Comparison of ENCODE assay signal across 8 mouse cellular contexts in the genomic region with DNA sequence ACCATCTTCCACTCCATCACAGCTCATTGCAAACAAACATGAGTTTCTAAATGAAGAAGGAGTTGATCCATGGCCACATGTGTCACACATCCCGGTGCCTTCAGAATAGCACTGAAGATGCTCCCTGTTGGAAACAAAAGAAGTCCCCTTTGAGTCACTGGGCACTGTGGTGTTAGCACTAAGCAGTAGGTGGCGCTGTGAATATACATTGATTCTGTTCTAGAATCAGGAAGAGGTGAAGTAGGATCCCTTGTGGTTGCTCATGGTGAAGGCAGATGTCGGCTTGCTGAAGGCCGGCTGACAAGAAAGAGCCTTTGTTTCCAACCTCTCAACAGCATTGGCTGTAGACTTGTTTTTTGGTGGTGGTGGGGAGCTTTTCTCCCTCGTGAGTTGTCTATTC.
DNase-seq lines count a peak whose midpoint lies in the region; ATAC-seq and TF ChIP-seq lines count a peak whose summit lies in the region.

No protein-coding gene starts in this region.

- 17% methylated on average over 5 of the region's 5 CpGs for WGBS in midbrain, embryonic 11.5 days
- 18% methylated on average over 5 of the region's 5 CpGs for WGBS in midbrain, embryonic 16.5 days
- 31% methylated on average over 5 of the region's 5 CpGs for WGBS in limb, embryonic 14.5 days

- DNase-seq in cerebellum, postnatal 36 days = no peak
- peak; percentile 91 for DNase-seq in midbrain, embryonic 11.5 days (ENCODE audit: low spot score, missing footprints)
- peak; percentile 53 for DNase-seq in brain, embryonic 14.5 days (ENCODE audit: low read depth)
- DNase-seq in hindlimb bud, embryonic 11.5 days (ENCODE audit: extremely low spot score, low read depth, low spot score) = peak; percentile 44
- DNase-seq in limb, embryonic 14.5 days (ENCODE audit: low spot score) = peak; percentile 51
- peak; percentile 30 for DNase-seq in splenic B cell, adult 2 months (ENCODE audit: low read depth, low spot score)

- H3K4me2 ChIP-seq in midbrain, embryonic 11.5 days = no peak overlapping the region
- no peak overlapping the region for H3K4me2 ChIP-seq in midbrain, embryonic 16.5 days (ENCODE audit: low read length)
- no peak overlapping the region for H3K4me2 ChIP-seq in limb, embryonic 14.5 days (replicated peaks; ENCODE audit: low read depth, low read length, severe bottlenecking)

- no peak for TF ChIP-seq POLR2A in brain, embryonic 14.5 days (IDR thresholded peaks at IDR 0.05; ENCODE audit: borderline replicate concordance, extremely low read depth, insufficient read depth, insufficient read length, poor library complexity, severe bottlenecking)
- TF ChIP-seq POLR2A in limb, embryonic 14.5 days (IDR thresholded peaks at IDR 0.05; ENCODE audit: borderline replicate concordance, extremely low read depth, insufficient read depth, insufficient read length) = no peak

- H3K9ac ChIP-seq in midbrain, embryonic 11.5 days (ENCODE audit: low read length) = no peak overlapping the region
- H3K9ac ChIP-seq in midbrain, embryonic 16.5 days (ENCODE audit: low read depth, low read length) = no peak overlapping the region
- H3K9ac ChIP-seq in limb, embryonic 14.5 days (ENCODE audit: low read depth, low read length, severe bottlenecking) = no peak overlapping the region

- H3K36me3 ChIP-seq in midbrain, embryonic 11.5 days (ENCODE audit: control insufficient read depth, insufficient read depth, low read length) = no peaks in the 10 kb centered on the region
- H3K36me3 ChIP-seq in midbrain, embryonic 16.5 days (ENCODE audit: control insufficient read depth, insufficient read depth, low read length) = no peaks in the 10 kb centered on the region
- no peaks in the 10 kb centered on the region for H3K36me3 ChIP-seq in limb, embryonic 14.5 days (ENCODE audit: control insufficient read depth, insufficient read depth, low read length)
- no peaks in the 10 kb centered on the region for H3K36me3 ChIP-seq in splenic B cell, adult 2 months (ENCODE audit: control insufficient read depth, insufficient read depth, low read length, poor library complexity, severe bottlenecking)

- peak; percentile 42; the same call in 1 of the 2 replicates for TF ChIP-seq CTCF in brain, embryonic 14.5 days (IDR thresholded peaks at IDR 0.05; ENCODE audit: borderline replicate concordance, extremely low read depth, insufficient read depth, insufficient read length)

- no peak overlapping the region for H3K27ac ChIP-seq in midbrain, embryonic 11.5 days (ENCODE audit: low read depth, low read length)
- no peak overlapping the region for H3K27ac ChIP-seq in midbrain, embryonic 16.5 days (ENCODE audit: low read length)
- H3K27ac ChIP-seq in limb, embryonic 14.5 days (replicated peaks; ENCODE audit: low read depth, low read length) = no peak overlapping the region

- H3K4me3 ChIP-seq in midbrain, embryonic 11.5 days (ENCODE audit: low read depth, low read length) = no peak overlapping the region
- H3K4me3 ChIP-seq in midbrain, embryonic 16.5 days (ENCODE audit: low read depth, low read length) = no peak overlapping the region
- H3K4me3 ChIP-seq in limb, embryonic 14.5 days (replicated peaks; ENCODE audit: low read length) = no peak overlapping the region

- H3K4me1 ChIP-seq in midbrain, embryonic 11.5 days (ENCODE audit: control insufficient read depth, insufficient read depth, low read length) = no peaks in the 10 kb centered on the region
- H3K4me1 ChIP-seq in midbrain, embryonic 16.5 days (ENCODE audit: control insufficient read depth, insufficient read depth, low read length) = no peaks in the 10 kb centered on the region
- H3K4me1 ChIP-seq in limb, embryonic 14.5 days (ENCODE audit: control insufficient read depth, insufficient read depth, low read length) = no peaks in the 10 kb centered on the region

- H3K9me3 ChIP-seq in midbrain, embryonic 11.5 days (ENCODE audit: control insufficient read depth, low read length) = no peaks in the 10 kb centered on the region
- no peaks in the 10 kb centered on the region for H3K9me3 ChIP-seq in midbrain, embryonic 16.5 days (replicated peaks; ENCODE audit: control insufficient read depth, low read length, poor library complexity, severe bottlenecking)
- no peaks in the 10 kb centered on the region for H3K9me3 ChIP-seq in limb, embryonic 14.5 days (ENCODE audit: control insufficient read depth, low read length)

- no peaks in the 10 kb centered on the region for H3K27me3 ChIP-seq in midbrain, embryonic 11.5 days (ENCODE audit: control insufficient read depth, insufficient read depth, low read length)
- no peaks in the 10 kb centered on the region for H3K27me3 ChIP-seq in midbrain, embryonic 16.5 days (ENCODE audit: control insufficient read depth, insufficient read depth, low read depth, low read length)
- H3K27me3 ChIP-seq in limb, embryonic 14.5 days (ENCODE audit: control insufficient read depth, insufficient read depth, low read length) = no peaks in the 10 kb centered on the region
- H3K27me3 ChIP-seq in splenic B cell, adult 2 months (ENCODE audit: control insufficient read depth, insufficient read depth, low read length, poor library complexity, severe bottlenecking) = no peaks in the 10 kb centered on the region

- peak; percentile 45; the same call in 1 of the 2 replicates for ATAC-seq in cerebellum, adult (ENCODE audit: insufficient number of reproducible peaks, low FRiP score, low TSS enrichment)
- ATAC-seq in midbrain, embryonic 11.5 days (ENCODE audit: low FRiP score) = peak; percentile 55; the same call in 1 of the 2 replicates
- ATAC-seq in midbrain, embryonic 16.5 days = no peak
- no peak for ATAC-seq in limb, embryonic 14.5 days (ENCODE audit: low FRiP score, low read depth)

Comparison
In these comparisons a context has a peak if more than half of its experiments do, and no peak if none do; other contexts are left out.
1. ATAC-seq: peak in cerebellum, adult (single experiment) and midbrain, embryonic 11.5 days (single experiment); none in midbrain, embryonic 16.5 days (single experiment) and limb, embryonic 14.5 days (single experiment).
2. DNase-seq: peak in midbrain, embryonic 11.5 days (single experiment), brain, embryonic 14.5 days (single experiment), hindlimb bud, embryonic 11.5 days (single experiment), limb, embryonic 14.5 days (single experiment) and splenic B cell, adult 2 months (single experiment); none in cerebellum, postnatal 36 days (0 of 2).